ENCODE assay signal across 10 mouse cellular contexts in the genomic region with DNA sequence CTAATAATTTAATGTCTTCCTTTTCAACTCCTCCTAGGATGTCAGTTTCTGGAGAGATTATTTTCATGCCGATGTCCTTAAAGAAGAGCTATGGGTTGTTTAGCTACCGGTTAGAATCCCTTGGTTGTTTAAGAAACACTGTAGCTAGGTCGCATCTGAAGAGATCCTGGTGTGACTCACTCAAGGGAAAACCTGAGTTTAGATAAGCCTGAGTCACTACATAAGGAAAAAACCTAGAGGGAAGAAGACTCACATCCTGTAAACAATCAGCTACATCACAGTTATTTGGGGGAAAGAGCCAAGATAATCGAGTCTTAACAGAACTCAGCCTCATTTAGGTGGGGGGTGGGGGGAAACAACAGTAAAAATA. TPM values are rescaled to one million over a fixed set of nuclear protein-coding genes. Genes with fewer than 3 reads are reported as not detected.
DNase-seq lines count a peak whose midpoint lies in the region; ATAC-seq and TF ChIP-seq lines count a peak whose summit lies in the region.
"Had no signal": no experiment of that assay in that cellular context is flagged by ENCODE, and none has a peak within 500 bp of the region (broad histone marks: within the 10 kb centered on the region; RNA-seq: fewer than 3 reads in every experiment).

No protein-coding gene starts in this region.

- H3K36me3 ChIP-seq in kidney, embryonic 16.5 days (ENCODE audit: insufficient read depth, low read length) = no peaks in the 10 kb centered on the region
- H3K36me3 ChIP-seq in kidney, adult 2 months (ENCODE audit: control insufficient read depth, insufficient read depth, low read length) = no peaks in the 10 kb centered on the region
- H3K36me3 ChIP-seq in E14TG2a.4 (ENCODE audit: insufficient read depth, low read length) = peaks cover 6% of the 10 kb centered on the region
- no peaks in the 10 kb centered on the region for H3K36me3 ChIP-seq in intestine, embryonic 16.5 days (ENCODE audit: control insufficient read depth, insufficient read depth, low read length)
- H3K36me3 ChIP-seq: hindbrain, embryonic 15.5 days; liver, embryonic 13.5 days had no signal

- no peak for TF ChIP-seq CTCF in kidney, adult 2 months (conservative IDR thresholded peaks at IDR 0.05; ENCODE audit: insufficient read depth, insufficient read length, low read depth, low read length)
- no peak for TF ChIP-seq CTCF in E14TG2a.4 (conservative IDR thresholded peaks at IDR 0.05; ENCODE audit: low read length)

- H3K4me3 ChIP-seq in kidney, embryonic 16.5 days (ENCODE audit: low read length) = no peak overlapping the region
- H3K4me3 ChIP-seq in kidney, adult 2 months (ENCODE audit: insufficient read depth, low read depth, low read length) = no peak overlapping the region
- 0 out of 2 replicates have a peak overlapping the region, but pooled peaks have one; percentile 5 for H3K4me3 ChIP-seq in E14TG2a.4 (replicated peaks; ENCODE audit: low read length)
- peak overlapping the region; percentile 90 for H3K4me3 ChIP-seq in intestine, embryonic 16.5 days (ENCODE audit: low read length)
- H3K4me3 ChIP-seq: hindbrain, embryonic 15.5 days; liver, embryonic 13.5 days had no signal

- H3K9ac ChIP-seq in kidney, embryonic 16.5 days (replicated peaks; ENCODE audit: low read length) = no peak overlapping the region
- H3K9ac ChIP-seq in intestine, embryonic 16.5 days (ENCODE audit: low read depth, low read length) = peak overlapping the region; percentile 46
- H3K9ac ChIP-seq: hindbrain, embryonic 15.5 days had no signal

- H3K4me1 ChIP-seq in kidney, embryonic 16.5 days (ENCODE audit: insufficient read depth, low read length) = peaks cover 64% of the 10 kb centered on the region
- H3K4me1 ChIP-seq in kidney, adult 2 months (ENCODE audit: control insufficient read depth, insufficient read depth, low read length) = peaks cover 21% of the 10 kb centered on the region
- peaks cover 78% of the 10 kb centered on the region for H3K4me1 ChIP-seq in E14TG2a.4 (replicated peaks; ENCODE audit: low read depth, low read length)
- H3K4me1 ChIP-seq in intestine, embryonic 16.5 days (ENCODE audit: control insufficient read depth, insufficient read depth, low read length) = peaks cover 42% of the 10 kb centered on the region

- TF ChIP-seq POLR2A in kidney, adult 2 months (IDR thresholded peaks at IDR 0.05; ENCODE audit: low read depth, low read length) = no peak

- H3K9me3 ChIP-seq in kidney, embryonic 16.5 days (ENCODE audit: low read length) = no peaks in the 10 kb centered on the region
- H3K9me3 ChIP-seq in E14TG2a.4 (ENCODE audit: low read length) = no peaks in the 10 kb centered on the region
- no peaks in the 10 kb centered on the region for H3K9me3 ChIP-seq in intestine, embryonic 16.5 days (ENCODE audit: control insufficient read depth, low read length)
- H3K9me3 ChIP-seq: hindbrain, embryonic 15.5 days; liver, embryonic 13.5 days had no signal

- 24% methylated on average over 4 of the region's 4 CpGs for WGBS in kidney, embryonic 16.5 days
- 24% methylated on average over 4 of the region's 4 CpGs for WGBS in kidney, adult 2 months
- WGBS in intestine, embryonic 16.5 days = 16% methylated on average over 4 of the region's 4 CpGs

- no peak for DNase-seq in kidney, adult 2 months
- peak; percentile 77 for DNase-seq in 3T3-L1 (ENCODE audit: low read depth, low spot score)
- no peak for DNase-seq in cerebellum, postnatal 4 days (ENCODE audit: low spot score in 2 of 2)
- DNase-seq in cerebellum, adult 18-20 months = no peak

- no peak for ATAC-seq in kidney, embryonic 16.5 days (ENCODE audit: low FRiP score, low TSS enrichment)
- ATAC-seq in intestine, embryonic 16.5 days = no peak
- ATAC-seq in erythroid progenitor cell, adult 5-6 weeks (replicated peaks; ENCODE audit: low FRiP score, poor library complexity, severe bottlenecking) = no peak

- peak overlapping the region; percentile 85 for H3K4me2 ChIP-seq in kidney, embryonic 16.5 days (replicated peaks; ENCODE audit: low read depth, low read length)
- peak overlapping the region; percentile 88 for H3K4me2 ChIP-seq in intestine, embryonic 16.5 days (ENCODE audit: low read depth, low read length)
- H3K4me2 ChIP-seq: hindbrain, embryonic 15.5 days had no signal

- 0 out of 2 replicates have a peak overlapping the region, but pooled peaks have one; percentile 18 for H3K27ac ChIP-seq in kidney, embryonic 16.5 days (ENCODE audit: low read length)
- no peak overlapping the region for H3K27ac ChIP-seq in kidney, adult 2 months (ENCODE audit: insufficient read depth, low read depth, low read length)
- H3K27ac ChIP-seq in intestine, embryonic 16.5 days (ENCODE audit: low read length) = peak overlapping the region; percentile 64
- H3K27ac ChIP-seq: hindbrain, embryonic 15.5 days; liver, embryonic 13.5 days had no signal

- H3K27me3 ChIP-seq in kidney, embryonic 16.5 days (ENCODE audit: insufficient read depth, low read length) = no peaks in the 10 kb centered on the region
- H3K27me3 ChIP-seq in kidney, adult 2 months (replicated peaks; ENCODE audit: control insufficient read depth, insufficient read depth, low read length) = no peaks in the 10 kb centered on the region; the same call in 1 of the 2 replicates
- H3K27me3 ChIP-seq in E14TG2a.4 (ENCODE audit: insufficient read depth, low read length) = peaks cover 33% of the 10 kb centered on the region
- no peaks in the 10 kb centered on the region for H3K27me3 ChIP-seq in intestine, embryonic 16.5 days (replicated peaks; ENCODE audit: control insufficient read depth, insufficient read depth, low read length)

RNA-seq across cellular contexts. Expression of gene Tpm1, which starts 3.9 kb away (rescaled TPM):
- 578 and 635 TPM in 2 replicates for polyA plus RNA-seq in kidney, embryonic 16.5 days (2015; fragmentation: Nextera tagmentation; extraction: Ambion mirVana)
- polyA plus RNA-seq in kidney, adult 2 months (2012; rRNA removed) = 57.9 and 110 TPM in 2 replicates
- polyA plus RNA-seq in intestine, embryonic 16.5 days (2015; fragmentation: Nextera tagmentation; extraction: Ambion mirVana) = 1,080 and 1,114 TPM in 2 replicates
- 53.7 and 60.2 TPM in 2 replicates for total RNA-seq in erythroid progenitor cell, adult 5-6 weeks (2015; ENCODE audit: low replicate concordance)
- total RNA-seq in erythroid progenitor cell, adult 5-6 weeks (2017; ENCODE audit: low replicate concordance) = 68.7 and 75.5 TPM in 2 replicates

Comparison
In these comparisons a context has a peak if more than half of its experiments do, and no peak if none do; other contexts are left out.
1. H3K4me3 ChIP-seq: peak in E14TG2a.4 (single experiment) and intestine, embryonic 16.5 days (single experiment); none in kidney, embryonic 16.5 days (single experiment) and kidney, adult 2 months (single experiment).